Mouse (Mus musculus): ENCODE measurements around the gene Sox1. TPM values are rescaled to one million over a fixed set of nuclear protein-coding genes. Genes with fewer than 3 reads are reported as not detected.

Gene Sox1
- not detected in 2 replicates for polyA plus RNA-seq (2015; fragmentation: Nextera tagmentation; extraction: Ambion mirVana)

- H3K4me1 ChIP-seq (ENCODE audit: insufficient read depth, low read length), result peaks cover 24% of the 10 kb centered on the region
- H3K9ac ChIP-seq (replicated peaks; ENCODE audit: low read length), result peak within 1 kb of the TSS; percentile 31; the same call in 1 of the 2 replicates
- WGBS, result under 1% methylated on average over 55 of the region's 89 CpGs
- H3K36me3 ChIP-seq (ENCODE audit: insufficient read depth, low read length), result no peaks in the 10 kb centered on the region
- peak within 1 kb of the TSS; percentile 68 for H3K4me2 ChIP-seq (replicated peaks; ENCODE audit: low read depth, low read length)
- no peaks in the 10 kb centered on the region for H3K9me3 ChIP-seq (ENCODE audit: low read length)
- H3K27ac ChIP-seq (ENCODE audit: low read length), result no peak within 1 kb of the TSS
- peaks cover 96% of the 10 kb centered on the region for H3K27me3 ChIP-seq (ENCODE audit: insufficient read depth, low read length)
- H3K4me3 ChIP-seq (ENCODE audit: low read length), result peak within 1 kb of the TSS; percentile 44
- ATAC-seq (ENCODE audit: low FRiP score, low TSS enrichment), result peak; percentile 66
Observed at GRCm38 (mm10) chr8:12395071-12396031, at the start of gene Sox1. Sox1 (plus strand) TSS chr8:12395295.

GRCm38 (mm10) chr8:12345881-12346280 lies 49.2 kb upstream of the Sox1 start:
- Histone ChIP-seq H3K9me3 (ENCODE audit: low read length) (no peaks in the 10 kb centered on the region), H3K27ac (ENCODE audit: low read length) (no peak overlapping the region), H3K4me2 (replicated peaks; ENCODE audit: low read depth, low read length) (no peak overlapping the region), H3K36me3 (ENCODE audit: insufficient read depth, low read length) (no peaks in the 10 kb centered on the region), H3K4me1 (ENCODE audit: insufficient read depth, low read length) (no peaks in the 10 kb centered on the region), H3K27me3 (ENCODE audit: insufficient read depth, low read length) (no peaks in the 10 kb centered on the region; the same call in 1 of the 2 replicates), H3K9ac (replicated peaks; ENCODE audit: low read length) (no peak overlapping the region), H3K4me3 (ENCODE audit: low read length) (no peak overlapping the region)
- 30% methylated on average over 4 of the region's 4 CpGs for WGBS
- ATAC-seq (ENCODE audit: low FRiP score, low TSS enrichment), result no peak

GRCm38 (mm10) chr8:12346870-12347269 lies 48.2 kb upstream of the Sox1 start:
- no peak overlapping the region for H3K4me3 ChIP-seq (ENCODE audit: low read length)
- no peaks in the 10 kb centered on the region for H3K4me1 ChIP-seq (ENCODE audit: insufficient read depth, low read length)
- no peaks in the 10 kb centered on the region for H3K9me3 ChIP-seq (ENCODE audit: low read length)
- H3K36me3 ChIP-seq (ENCODE audit: insufficient read depth, low read length), result no peaks in the 10 kb centered on the region
- no peak overlapping the region for H3K4me2 ChIP-seq (replicated peaks; ENCODE audit: low read depth, low read length)
- H3K9ac ChIP-seq (replicated peaks; ENCODE audit: low read length), result no peak overlapping the region
- no peaks in the 10 kb centered on the region for H3K27me3 ChIP-seq (ENCODE audit: insufficient read depth, low read length)
- H3K27ac ChIP-seq (ENCODE audit: low read length), result no peak overlapping the region
- ATAC-seq (ENCODE audit: low FRiP score, low TSS enrichment), result no peak
- 87% methylated on average over 11 of the region's 11 CpGs for WGBS

GRCm38 (mm10) chr8:12348306-12348705 lies 46.8 kb upstream of the Sox1 start:
- 81% methylated on average over 1 of the region's 1 CpGs for WGBS
- Histone ChIP-seq H3K27me3 (ENCODE audit: insufficient read depth, low read length) (no peaks in the 10 kb centered on the region), H3K27ac (ENCODE audit: low read length) (no peak overlapping the region), H3K4me3 (ENCODE audit: low read length) (no peak overlapping the region), H3K9ac (replicated peaks; ENCODE audit: low read length) (no peak overlapping the region), H3K9me3 (ENCODE audit: low read length) (no peaks in the 10 kb centered on the region), H3K4me2 (replicated peaks; ENCODE audit: low read depth, low read length) (no peak overlapping the region), H3K36me3 (ENCODE audit: insufficient read depth, low read length) (no peaks in the 10 kb centered on the region), H3K4me1 (ENCODE audit: insufficient read depth, low read length) (no peaks in the 10 kb centered on the region)
- no peak for ATAC-seq (ENCODE audit: low FRiP score, low TSS enrichment)

- no peaks in the 10 kb centered on the region for H3K36me3 ChIP-seq (ENCODE audit: insufficient read depth, low read length)
- H3K9me3 ChIP-seq (ENCODE audit: low read length), result no peaks in the 10 kb centered on the region
- no peaks in the 10 kb centered on the region for H3K4me1 ChIP-seq (ENCODE audit: insufficient read depth, low read length)
- H3K4me3 ChIP-seq (ENCODE audit: low read length), result no peak overlapping the region
- ATAC-seq (ENCODE audit: low FRiP score, low TSS enrichment), result no peak
- no peak overlapping the region for H3K9ac ChIP-seq (replicated peaks; ENCODE audit: low read length)
- H3K27ac ChIP-seq (ENCODE audit: low read length), result no peak overlapping the region
- WGBS, result 72% methylated on average over 2 of the region's 2 CpGs
- no peak overlapping the region for H3K4me2 ChIP-seq (replicated peaks; ENCODE audit: low read depth, low read length)
- H3K27me3 ChIP-seq (ENCODE audit: insufficient read depth, low read length), result no peaks in the 10 kb centered on the region
Observed at GRCm38 (mm10) chr8:12349591-12349990, 45.5 kb upstream of the Sox1 start.

GRCm38 (mm10) chr8:12351121-12351520 lies 44.0 kb upstream of the Sox1 start:
- no peak overlapping the region for H3K9ac ChIP-seq (replicated peaks; ENCODE audit: low read length)
- no peak overlapping the region for H3K4me2 ChIP-seq (replicated peaks; ENCODE audit: low read depth, low read length)
- no peaks in the 10 kb centered on the region for H3K36me3 ChIP-seq (ENCODE audit: insufficient read depth, low read length)
- no peak overlapping the region for H3K4me3 ChIP-seq (ENCODE audit: low read length)
- H3K27me3 ChIP-seq (ENCODE audit: insufficient read depth, low read length), result no peaks in the 10 kb centered on the region
- no peak overlapping the region for H3K27ac ChIP-seq (ENCODE audit: low read length)
- no peak for ATAC-seq (ENCODE audit: low FRiP score, low TSS enrichment)
- H3K4me1 ChIP-seq (ENCODE audit: insufficient read depth, low read length), result no peaks in the 10 kb centered on the region
- no peaks in the 10 kb centered on the region for H3K9me3 ChIP-seq (ENCODE audit: low read length)

- no peaks in the 10 kb centered on the region for H3K27me3 ChIP-seq (ENCODE audit: insufficient read depth, low read length)
- H3K9me3 ChIP-seq (ENCODE audit: low read length), result no peaks in the 10 kb centered on the region
- ATAC-seq (ENCODE audit: low FRiP score, low TSS enrichment), result no peak
- no peaks in the 10 kb centered on the region for H3K4me1 ChIP-seq (ENCODE audit: insufficient read depth, low read length)
- H3K36me3 ChIP-seq (ENCODE audit: insufficient read depth, low read length), result no peaks in the 10 kb centered on the region
- H3K4me2 ChIP-seq (replicated peaks; ENCODE audit: low read depth, low read length), result no peak overlapping the region
- 53% methylated on average over 10 of the region's 10 CpGs for WGBS
- H3K9ac ChIP-seq (replicated peaks; ENCODE audit: low read length), result no peak overlapping the region
- no peak overlapping the region for H3K27ac ChIP-seq (ENCODE audit: low read length)
- no peak overlapping the region for H3K4me3 ChIP-seq (ENCODE audit: low read length)
Observed at GRCm38 (mm10) chr8:12354406-12355025, 40.6 kb upstream of the Sox1 start.

GRCm38 (mm10) chr8:12368161-12368560 lies 26.9 kb upstream of the Sox1 start:
- Histone ChIP-seq H3K27me3 (ENCODE audit: insufficient read depth, low read length) (no peaks in the 10 kb centered on the region), H3K9ac (replicated peaks; ENCODE audit: low read length) (no peak overlapping the region), H3K9me3 (ENCODE audit: low read length) (0 out of 2 replicates have a peak, but pooled peaks cover 5% of the 10 kb centered on the region), H3K4me3 (ENCODE audit: low read length) (no peak overlapping the region), H3K36me3 (ENCODE audit: insufficient read depth, low read length) (no peaks in the 10 kb centered on the region), H3K4me2 (replicated peaks; ENCODE audit: low read depth, low read length) (no peak overlapping the region), H3K27ac (ENCODE audit: low read length) (no peak overlapping the region), H3K4me1 (ENCODE audit: insufficient read depth, low read length) (no peaks in the 10 kb centered on the region)
- WGBS, result 68% methylated on average over 7 of the region's 7 CpGs
- ATAC-seq (ENCODE audit: low FRiP score, low TSS enrichment), result no peak

- no peak for ATAC-seq (ENCODE audit: low FRiP score, low TSS enrichment)
- no peak overlapping the region for H3K9ac ChIP-seq (replicated peaks; ENCODE audit: low read length)
- H3K36me3 ChIP-seq (ENCODE audit: insufficient read depth, low read length), result no peaks in the 10 kb centered on the region
- no peak overlapping the region for H3K4me3 ChIP-seq (ENCODE audit: low read length)
- no peaks in the 10 kb centered on the region for H3K4me1 ChIP-seq (ENCODE audit: insufficient read depth, low read length)
- H3K27me3 ChIP-seq (ENCODE audit: insufficient read depth, low read length), result no peaks in the 10 kb centered on the region
- H3K9me3 ChIP-seq (ENCODE audit: low read length), result 0 out of 2 replicates have a peak, but pooled peaks cover 5% of the 10 kb centered on the region
- H3K27ac ChIP-seq (ENCODE audit: low read length), result no peak overlapping the region
- WGBS, result 59% methylated on average over 6 of the region's 6 CpGs
- H3K4me2 ChIP-seq (replicated peaks; ENCODE audit: low read depth, low read length), result no peak overlapping the region
Observed at GRCm38 (mm10) chr8:12368856-12369255, 26.2 kb upstream of the Sox1 start.

GRCm38 (mm10) chr8:12381111-12381510 lies 14.0 kb upstream of the Sox1 start:
- H3K4me3 ChIP-seq (ENCODE audit: low read length), result no peak overlapping the region
- H3K4me1 ChIP-seq (ENCODE audit: insufficient read depth, low read length), result peaks cover 14% of the 10 kb centered on the region
- H3K4me2 ChIP-seq (replicated peaks; ENCODE audit: low read depth, low read length), result no peak overlapping the region
- no peak overlapping the region for H3K9ac ChIP-seq (replicated peaks; ENCODE audit: low read length)
- H3K36me3 ChIP-seq (ENCODE audit: insufficient read depth, low read length), result no peaks in the 10 kb centered on the region
- no peak overlapping the region for H3K27ac ChIP-seq (ENCODE audit: low read length)
- no peaks in the 10 kb centered on the region for H3K9me3 ChIP-seq (ENCODE audit: low read length)
- H3K27me3 ChIP-seq (ENCODE audit: insufficient read depth, low read length), result peaks cover 75% of the 10 kb centered on the region
- 59% methylated on average over 3 of the region's 3 CpGs for WGBS
- ATAC-seq (ENCODE audit: low FRiP score, low TSS enrichment), result no peak
